Mouse (Mus musculus): Measurements from ENCODE around the gene Olfr1440.

Gene Olfr1440

GRCm38 (mm10) chr19:12386979-12387378 lies at the start of gene Olfr1440:
TSS of gene Olfr1440 (plus strand) at chr19:12387279.
- no peak for DNase-seq (ENCODE audit: low spot score in 2 of 2)

DNA sequence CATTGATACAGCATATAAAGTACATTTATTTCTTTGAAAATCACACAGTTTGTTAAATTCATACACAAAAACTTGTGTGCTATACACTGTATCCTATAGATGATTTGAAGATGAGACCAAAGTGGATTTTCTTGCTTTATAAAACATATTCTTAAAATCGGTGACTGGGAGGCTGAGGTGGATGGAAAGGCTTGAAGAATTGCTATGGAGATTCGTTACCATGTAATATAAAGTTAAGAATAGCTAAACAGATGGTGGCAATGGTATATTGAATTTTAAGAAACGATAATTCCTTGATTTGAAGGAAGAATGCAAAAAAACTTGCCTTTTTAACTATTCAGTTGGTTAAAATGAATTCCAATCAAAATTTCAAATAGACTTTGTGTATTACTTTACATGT lies 14.1 kb upstream of the Olfr1440 start:
- no peak for DNase-seq (ENCODE audit: low spot score in 2 of 2)

DNA sequence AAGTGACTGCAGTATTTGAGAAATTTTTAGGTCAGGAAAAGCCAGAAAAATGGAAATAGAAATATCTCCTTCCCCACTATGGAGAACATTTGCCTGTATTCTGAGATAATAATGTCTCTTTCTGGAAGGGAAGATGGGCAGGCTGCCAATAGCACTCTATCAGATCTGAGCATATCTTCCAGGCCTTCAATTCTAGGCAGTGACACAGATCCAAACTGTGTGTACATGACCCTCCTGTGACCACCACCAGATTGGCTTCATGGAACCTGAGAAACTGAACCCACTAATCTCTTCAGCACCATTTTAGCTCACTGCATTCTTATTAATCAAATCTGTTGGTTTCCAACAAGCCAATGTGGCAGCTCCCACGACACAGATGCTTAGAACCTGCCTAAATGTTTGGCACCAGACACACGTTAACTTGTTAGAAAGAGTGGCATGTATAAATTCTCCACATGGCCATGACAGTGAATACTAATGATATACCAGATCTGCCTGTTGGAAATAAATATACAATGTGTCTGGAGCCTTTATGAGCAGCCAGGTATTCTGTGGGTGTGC lies 12.5 kb upstream of the Olfr1440 start:
- peak; percentile 7 to 68 for DNase-seq (ENCODE audit: low spot score in 2 of 2)

- no peak for DNase-seq (ENCODE audit: low spot score in 2 of 2)
These were observed 26.7 kb downstream of the Olfr1440 start for GRCm38 (mm10) chr19:12413737-12414136.

DNA sequence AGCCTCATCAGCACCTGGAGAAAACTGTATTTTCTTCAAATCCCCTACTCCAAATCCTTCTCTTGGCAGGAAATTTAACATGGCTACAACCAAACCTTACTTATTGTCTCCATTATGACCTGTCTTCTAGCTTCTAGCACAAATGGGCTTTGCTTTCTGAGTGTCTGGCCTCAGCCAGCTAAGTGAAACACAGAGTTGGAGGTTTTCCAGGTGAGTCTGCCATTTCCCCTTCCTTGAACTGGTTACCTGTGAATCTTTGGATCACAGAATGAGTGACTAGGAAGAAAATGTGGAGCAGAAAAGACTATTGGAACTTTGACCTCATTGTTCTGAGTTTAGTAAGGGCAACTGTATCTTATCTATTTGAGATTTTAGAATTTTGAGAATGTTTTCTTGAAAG lies 30.3 kb downstream of the Olfr1440 start, which contains the start of gene Olfr1441:
TSS of gene Olfr1441 (plus strand) at position 73 of the 400 bp plus-strand sequence.
- no peak for DNase-seq (ENCODE audit: low spot score in 2 of 2)

GRCm38 (mm10) chr19:12418312-12418711 lies 31.2 kb downstream of the Olfr1440 start:
- no peak for DNase-seq (ENCODE audit: low spot score in 2 of 2)

- DNase-seq (ENCODE audit: low spot score in 2 of 2), result no peak
These were observed 33.5 kb downstream of the Olfr1440 start for GRCm38 (mm10) chr19:12420555-12420954.

DNA sequence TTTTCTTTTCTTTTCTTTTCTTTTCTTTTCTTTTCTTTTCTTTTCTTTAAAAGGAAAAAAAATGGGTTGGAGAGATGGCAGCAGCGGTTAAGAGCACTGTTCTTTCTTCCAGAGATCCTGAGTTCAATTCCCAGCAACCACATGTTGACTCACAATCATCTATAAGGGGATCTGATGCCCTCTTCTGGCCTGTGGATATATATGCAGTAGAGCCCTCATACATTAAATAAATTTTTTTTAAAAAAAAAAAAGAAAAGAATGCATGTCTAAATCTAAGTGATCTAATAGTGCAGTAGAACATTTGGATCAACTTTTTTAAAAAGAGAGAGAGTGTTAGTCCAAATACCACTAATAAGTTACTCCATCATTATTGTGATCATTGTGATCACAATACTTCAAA lies 34.6 kb downstream of the Olfr1440 start:
- DNase-seq (ENCODE audit: low spot score in 2 of 2), result no peak

GRCm38 (mm10) chr19:12427101-12427500 lies 40.0 kb downstream of the Olfr1440 start:
- DNase-seq (ENCODE audit: low spot score in 2 of 2), result no peak

GRCm38 (mm10) chr19:12427605-12428004 lies 40.5 kb downstream of the Olfr1440 start, which contains the start of gene Pfpl:
TSS of gene Pfpl (plus strand) at chr19:12427905.
- DNase-seq (ENCODE audit: low spot score in 2 of 2), result no peak

DNA sequence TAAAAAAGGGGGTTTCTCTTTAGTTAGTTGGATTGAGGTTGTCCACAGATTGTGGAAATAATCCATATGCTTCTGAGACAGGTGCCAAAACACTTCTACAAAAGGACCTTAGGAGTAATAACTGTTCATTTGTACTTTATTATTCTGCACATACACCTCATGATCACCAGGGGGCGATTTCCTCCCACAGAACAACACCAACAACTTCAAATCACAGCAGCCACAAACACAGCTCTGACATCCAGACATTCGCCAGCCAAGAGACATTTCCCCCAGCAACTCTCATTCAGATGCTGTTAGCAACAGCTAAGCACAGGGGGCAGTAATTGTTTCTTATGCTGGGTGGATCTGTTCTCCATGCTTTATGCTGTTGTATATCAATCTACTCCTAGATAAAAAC lies 46.0 kb downstream of the Olfr1440 start:
- no peak for DNase-seq (ENCODE audit: low spot score in 2 of 2)

DNA sequence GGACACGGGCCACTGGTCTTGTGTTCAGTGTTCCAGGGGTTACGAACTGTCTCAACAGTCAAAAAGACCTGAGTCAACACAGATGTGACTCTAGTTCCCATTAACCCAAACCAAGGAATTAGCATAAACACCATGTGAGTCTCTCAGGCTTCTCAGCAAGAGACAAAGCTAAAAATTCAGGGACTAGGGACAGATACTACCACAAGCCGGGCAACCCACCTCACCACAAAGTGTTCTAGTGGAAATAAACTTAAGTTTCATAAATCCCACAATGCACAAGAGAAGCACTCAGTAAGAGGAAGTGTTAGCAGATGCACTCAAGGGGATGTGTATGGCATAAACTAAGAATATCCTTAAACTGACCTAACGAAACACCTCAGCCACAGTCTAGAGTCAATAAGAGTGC lies 47.9 kb downstream of the Olfr1440 start:
- no peak for DNase-seq (ENCODE audit: low spot score in 2 of 2)

DNA sequence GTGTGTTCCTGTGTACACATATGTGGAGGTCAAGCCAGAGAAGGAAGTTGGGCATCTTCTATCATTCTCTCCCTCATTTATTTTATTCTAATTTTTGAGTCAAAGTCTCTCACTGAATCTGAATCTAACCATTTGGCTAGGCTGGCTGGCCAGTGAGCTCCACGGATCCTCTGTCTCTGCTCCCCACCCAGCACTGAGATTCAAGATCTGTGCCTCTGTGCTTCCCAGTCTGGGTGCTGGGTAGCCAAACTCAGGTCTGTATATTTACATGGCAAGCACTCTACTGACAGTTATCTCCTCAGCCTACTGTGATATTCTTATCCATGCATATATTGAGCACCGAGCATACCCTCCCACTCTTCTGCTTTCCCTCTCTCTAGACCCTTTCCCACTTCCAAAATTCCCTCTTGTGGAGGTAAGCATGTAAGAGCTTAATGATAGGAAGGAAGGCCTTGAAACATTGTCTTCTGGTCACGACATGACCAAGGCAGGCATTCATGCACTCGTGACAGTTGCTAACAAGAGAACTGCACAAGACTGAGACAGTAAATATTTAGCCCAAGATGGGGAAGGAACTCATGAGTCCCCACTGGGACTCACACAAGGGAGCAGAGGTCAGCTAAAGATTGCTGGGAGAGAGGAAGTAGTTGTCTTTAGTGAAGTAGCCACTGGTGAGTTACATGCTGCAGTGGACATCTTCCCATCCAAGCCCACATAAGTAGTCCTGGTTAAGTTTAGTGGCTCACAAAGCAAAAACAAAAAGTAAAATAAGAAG lies 48.9 kb downstream of the Olfr1440 start:
- DNase-seq (ENCODE audit: low spot score in 2 of 2), result no peak

DNA sequence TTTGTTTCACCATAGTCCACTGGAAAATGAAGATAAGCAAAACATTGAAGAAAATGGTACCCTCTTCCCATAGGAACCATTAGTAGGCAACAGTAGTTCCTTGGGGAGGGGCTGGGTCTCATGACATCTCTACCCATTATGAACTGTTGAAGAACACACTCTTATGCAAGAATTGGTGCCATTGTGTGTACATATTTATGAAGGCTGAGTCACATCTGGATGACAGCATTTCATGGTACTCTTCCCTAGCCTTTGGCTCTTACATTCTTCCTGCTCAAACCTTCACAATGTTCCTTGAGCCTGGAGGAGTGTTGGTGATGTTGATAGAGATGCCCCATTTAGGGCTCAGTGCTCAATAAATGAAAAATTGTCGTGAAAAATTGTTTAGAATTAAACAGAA lies 52.5 kb downstream of the Olfr1440 start:
- DNase-seq (ENCODE audit: low spot score in 2 of 2), result no peak

GRCm38 (mm10) chr19:12440103-12440725 lies 53.1 kb downstream of the Olfr1440 start:
- no peak for DNase-seq (ENCODE audit: low spot score in 2 of 2)

GRCm38 (mm10) chr19:12442560-12442959 lies 55.5 kb downstream of the Olfr1440 start:
- DNase-seq (ENCODE audit: low spot score in 2 of 2), result no peak

DNA sequence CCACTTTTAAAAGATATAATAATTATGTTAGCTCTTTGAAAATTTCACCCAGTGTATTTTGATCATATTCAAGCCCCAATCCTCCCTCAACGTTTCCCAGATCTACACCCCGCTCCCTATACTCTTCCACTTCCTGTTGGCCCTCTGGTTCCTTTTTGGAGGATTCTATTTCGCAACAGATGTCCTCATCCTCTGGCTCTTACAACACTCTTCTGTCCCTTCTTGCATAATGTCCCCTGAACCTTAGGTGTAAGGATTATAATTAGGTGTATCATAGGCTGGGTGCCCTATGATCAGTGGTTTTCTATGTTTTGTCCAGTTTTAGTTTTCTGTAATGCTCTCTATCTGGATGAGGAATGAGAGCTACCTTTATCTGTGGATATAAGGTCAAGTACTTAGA lies 57.9 kb downstream of the Olfr1440 start:
- no peak for DNase-seq (ENCODE audit: low spot score in 2 of 2)

Measured in frontal cortex, postnatal 36 days (tissue).